Mouse (Mus musculus): ENCODE measurements around the gene Kdelc2.

The Kdelc2 gene

DNA sequence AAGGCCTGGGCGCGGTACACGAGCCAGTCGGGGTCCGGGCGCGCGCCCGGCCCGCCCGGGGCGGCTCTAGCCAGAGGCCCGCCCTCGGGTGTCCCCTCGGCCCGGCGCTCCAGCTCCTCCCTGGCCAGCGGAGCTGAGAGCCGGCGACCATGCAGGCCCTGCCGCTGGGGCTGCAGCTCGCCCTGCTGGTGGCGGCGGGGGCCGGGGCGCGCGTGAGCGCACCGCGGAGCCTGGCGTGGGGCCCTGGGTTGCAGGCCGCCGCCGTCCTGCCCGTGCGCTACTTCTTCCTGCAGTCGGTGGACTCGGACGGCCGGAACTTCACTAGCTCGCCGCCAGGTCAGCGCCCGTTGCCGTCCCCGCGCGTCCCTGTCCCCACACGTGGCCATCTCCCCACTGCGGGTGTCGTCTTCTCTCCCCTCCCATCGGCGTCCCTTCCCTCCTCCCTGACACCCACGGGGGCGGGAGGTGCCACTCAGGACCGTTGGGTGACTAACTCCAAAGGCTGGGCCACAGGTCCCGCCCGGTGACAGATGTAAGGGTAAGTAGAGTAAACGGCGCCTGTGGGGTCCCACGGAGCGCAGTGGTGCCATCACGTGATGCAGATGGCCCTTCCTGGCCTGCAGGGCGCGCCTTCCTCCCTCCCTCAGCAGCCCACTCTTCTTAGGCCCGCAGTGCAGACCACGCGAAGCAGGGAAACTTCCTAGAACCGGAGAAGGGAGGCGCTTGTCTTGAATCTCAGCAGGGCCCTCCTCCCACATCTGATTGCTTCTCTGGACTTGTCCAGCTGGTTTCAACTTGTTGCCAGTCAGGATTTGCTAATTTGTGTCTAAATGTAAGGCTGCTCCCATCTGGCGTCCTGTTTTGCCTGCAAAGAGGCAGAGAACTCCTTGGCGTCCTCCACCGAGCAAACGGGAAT, at the start of gene Kdelc2:
Gene Kdelc2, plus strand, starts transcription at position 75 of the 916 bp plus-strand sequence.
- DNase-seq, result peak; percentile 67 to 68

DNA sequence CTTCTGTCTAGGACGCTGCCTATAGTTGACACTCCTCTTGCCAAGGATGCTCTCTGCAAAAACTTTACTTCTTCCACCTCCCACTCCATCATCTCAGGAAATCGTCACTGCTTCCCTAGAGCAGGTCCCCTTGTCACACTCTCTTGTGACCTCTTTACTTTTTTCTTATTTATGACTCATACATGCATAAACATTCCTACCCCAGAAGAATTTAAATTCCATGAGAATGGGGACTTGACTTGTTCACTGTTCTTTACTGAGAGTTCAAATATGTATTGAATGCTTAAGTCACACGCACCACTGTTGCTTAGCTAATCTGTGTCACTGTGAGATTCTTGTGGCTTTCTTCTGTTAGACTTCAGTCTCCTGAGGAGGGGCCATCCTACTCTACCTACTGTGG, 48.7 kb upstream of the Kdelc2 start:
- DNase-seq, result no peak

DNA sequence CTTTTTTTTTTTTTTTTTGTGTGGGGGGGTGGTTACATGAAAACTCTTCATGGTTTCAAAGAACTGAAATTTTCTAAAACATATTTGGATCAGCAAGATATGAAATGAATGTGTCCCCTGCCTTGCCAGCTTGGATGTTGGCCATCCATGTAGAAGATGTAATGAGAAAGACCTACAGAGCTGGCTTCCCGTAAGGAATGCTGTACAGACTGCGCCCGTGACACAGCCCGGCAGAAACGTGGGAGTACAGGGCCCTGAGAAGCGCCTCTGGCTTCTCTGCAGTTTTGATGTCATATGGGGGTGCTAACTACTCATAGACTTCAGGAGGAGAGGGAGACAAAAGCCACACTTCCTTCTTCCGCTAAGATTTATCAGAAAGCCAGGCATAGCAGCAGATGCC, 44.2 kb upstream of the Kdelc2 start:
- DNase-seq, result peak in 1 of 2 experiments; percentile 22

DNA sequence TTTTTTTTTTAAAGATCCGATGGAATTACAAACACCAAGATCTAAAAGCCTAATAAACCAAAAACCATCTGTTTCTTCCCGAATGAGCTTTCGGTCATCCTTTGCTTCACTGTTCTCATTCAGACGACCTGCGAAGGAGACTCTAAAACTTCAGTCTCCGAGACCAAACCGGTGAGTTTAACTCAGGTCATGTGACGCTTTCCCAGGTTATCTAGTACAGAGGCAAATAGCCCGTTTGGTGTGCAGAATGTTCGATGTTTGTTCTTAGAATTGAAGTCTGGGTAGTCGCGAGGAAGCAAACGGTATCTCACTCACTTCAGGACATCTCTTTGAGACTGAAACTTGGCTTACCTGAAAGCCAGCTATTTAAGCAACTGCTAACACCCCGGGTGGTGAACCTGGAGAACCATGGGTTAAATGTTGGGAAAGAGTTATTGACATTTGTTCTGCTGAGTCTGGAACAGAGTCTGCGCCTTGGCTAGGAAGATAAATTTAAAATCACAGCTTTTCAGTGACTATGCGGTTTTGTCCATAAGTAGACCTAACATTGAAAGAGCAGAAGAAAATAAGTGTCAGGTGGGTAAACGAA, 43.4 kb upstream of the Kdelc2 start:
- peak; percentile 33 to 52 for DNase-seq

DNA sequence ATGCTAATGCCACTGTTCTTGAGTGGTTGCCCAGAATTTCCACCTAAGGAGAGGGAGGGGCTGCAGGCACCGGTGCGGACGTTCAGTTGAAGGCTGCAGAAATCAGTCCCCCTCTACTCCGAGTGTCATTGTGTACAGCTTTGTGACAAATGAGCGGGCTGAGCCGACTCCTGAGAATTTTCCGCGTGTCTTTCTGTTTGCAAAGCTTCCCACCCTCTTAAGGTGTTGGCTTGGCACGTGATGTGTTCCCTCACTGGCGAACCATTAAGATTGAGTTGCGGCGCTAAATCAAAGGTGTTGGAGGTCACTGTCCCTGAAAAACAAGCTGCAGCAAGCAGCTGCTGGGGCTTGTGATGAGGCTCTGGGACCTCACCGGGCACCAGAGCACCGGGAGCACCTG, 42.9 kb upstream of the Kdelc2 start:
- peak; percentile 71 to 73 for DNase-seq

DNA sequence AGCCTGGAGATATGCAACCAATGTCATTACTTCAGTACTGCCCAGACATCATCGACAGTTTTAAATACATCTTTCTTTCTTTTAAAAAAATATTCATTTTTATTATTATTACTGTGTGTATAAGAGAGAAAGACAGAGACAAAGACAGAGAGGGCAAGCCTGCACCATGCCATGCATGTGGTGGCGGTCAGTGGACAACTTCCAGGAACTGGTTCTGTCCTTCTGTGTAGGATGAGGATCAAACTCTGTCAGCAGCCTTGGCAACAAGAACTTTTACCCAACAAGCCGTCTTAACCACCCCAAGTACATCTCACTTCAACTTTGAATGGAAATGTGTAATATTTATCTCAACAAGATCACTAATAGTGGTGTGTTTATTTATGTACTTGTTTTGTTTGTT, 41.8 kb upstream of the Kdelc2 start:
- peak; percentile 46 to 64 for DNase-seq

DNA sequence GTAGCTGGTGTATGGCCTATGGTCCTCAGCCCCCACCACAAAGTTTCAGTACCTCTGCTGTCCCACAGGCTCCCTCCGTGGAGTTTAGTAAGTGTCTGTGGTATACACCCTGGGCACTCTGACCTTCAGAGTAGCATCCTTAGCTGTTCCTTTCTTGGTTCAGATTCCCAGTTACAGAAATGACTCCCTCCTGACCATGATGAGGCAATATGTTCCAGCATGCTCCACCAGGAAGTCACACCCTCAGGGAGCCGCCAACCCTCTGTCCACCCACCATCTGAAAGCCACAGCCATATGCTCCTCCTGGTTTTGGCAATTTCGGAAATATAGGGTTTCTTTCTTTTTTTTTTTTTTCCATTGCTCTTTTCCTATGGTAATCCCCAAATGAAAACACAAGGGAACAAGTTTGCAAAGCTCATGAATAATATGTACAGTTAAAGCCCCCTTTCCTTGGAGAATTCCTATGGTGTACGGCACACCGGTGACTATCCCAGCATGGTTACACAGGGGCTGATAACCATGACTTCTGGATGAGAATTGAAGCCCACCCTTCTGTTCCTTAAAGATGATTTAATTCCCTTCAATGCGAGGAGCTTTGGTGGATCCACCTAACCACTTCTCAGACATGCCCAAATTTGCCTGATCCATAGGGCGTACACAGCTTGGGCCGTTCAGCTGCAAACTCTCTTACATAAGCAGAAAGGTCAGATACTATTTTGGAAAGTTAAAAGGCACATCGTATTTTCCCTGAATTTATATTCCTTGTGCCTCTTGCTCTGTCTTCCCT, 39.0 kb upstream of the Kdelc2 start:
- peak; percentile 22 to 48 for DNase-seq

DNA sequence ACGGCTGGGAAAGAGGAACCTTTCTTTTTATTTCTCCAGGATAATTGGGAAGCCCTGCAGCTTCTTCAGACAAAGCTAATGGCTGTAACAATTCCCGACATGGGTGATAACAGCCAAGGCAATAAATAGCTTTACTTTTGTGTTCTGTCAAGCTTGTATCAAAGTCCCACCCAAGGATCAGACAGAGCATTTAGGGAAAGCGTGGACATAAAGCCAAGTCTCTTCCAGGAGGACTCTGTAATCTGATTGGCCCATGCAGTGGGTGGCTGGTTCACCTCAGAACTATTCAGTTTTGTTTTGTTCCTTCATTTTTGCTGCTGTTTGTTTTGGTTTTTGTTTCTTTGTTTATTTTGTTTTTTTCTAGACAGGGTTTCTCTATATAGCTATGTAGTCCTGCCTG, 38.1 kb upstream of the Kdelc2 start:
- DNase-seq, result no peak

DNA sequence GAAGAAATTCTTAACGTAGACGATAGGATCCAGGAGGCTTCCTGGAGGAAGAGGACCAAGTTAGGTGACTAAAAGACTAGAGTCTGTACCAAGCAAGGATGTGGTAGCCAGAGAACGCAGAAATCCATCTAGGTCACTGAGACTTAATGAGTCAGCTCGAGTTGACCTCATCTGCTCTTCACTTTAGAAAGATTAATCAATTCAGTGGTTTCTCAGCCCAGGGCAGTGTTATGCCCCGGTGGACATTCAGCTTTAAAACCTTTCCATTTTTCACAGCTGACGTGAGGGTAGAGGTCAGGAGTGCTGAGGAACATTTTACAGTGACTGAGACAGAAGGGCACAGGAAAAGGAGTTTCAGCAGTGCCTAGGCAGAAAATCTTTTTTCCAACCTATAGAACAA, 37.4 kb upstream of the Kdelc2 start:
- no peak for DNase-seq

DNA sequence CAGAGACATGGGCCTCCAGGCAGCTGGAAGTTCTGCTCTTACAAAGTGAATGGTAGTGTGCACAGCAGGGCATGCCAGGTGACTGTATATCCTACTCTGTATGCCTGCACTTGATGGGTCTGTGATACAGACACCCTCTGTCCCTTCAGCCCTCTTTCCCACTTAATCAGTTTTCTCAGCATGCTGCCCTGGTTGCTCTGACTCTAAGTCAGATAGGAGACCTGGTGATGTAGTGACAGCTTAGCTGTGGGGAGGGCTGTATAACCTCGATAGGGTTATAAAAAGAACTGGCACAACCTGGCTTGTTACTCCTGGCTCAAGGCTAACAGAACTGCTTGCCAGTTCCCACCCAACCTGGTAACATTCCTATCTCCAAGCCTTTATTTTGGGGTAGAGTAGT, 34.6 kb upstream of the Kdelc2 start:
- DNase-seq, result peak; percentile 33 to 72

DNA sequence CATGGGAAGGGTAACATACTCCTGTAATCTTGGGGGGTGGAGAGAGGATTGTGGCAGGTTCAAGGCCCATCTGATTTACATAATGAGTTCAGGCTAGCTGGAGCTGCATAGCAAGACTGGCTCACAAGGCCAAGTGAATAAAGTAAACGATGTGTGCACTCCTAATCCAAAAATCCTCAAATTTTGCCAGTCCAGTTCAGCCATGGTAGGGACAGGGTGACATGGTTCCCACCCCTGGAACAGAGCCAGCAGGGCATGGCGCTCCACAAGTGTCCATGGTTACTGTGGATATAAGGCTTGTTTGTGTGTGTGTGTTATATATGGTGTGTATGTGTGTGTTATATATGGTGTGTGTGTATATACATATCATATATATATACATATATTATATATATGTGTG, 33.5 kb upstream of the Kdelc2 start:
- DNase-seq, result peak in 1 of 2 experiments; percentile 31

DNA sequence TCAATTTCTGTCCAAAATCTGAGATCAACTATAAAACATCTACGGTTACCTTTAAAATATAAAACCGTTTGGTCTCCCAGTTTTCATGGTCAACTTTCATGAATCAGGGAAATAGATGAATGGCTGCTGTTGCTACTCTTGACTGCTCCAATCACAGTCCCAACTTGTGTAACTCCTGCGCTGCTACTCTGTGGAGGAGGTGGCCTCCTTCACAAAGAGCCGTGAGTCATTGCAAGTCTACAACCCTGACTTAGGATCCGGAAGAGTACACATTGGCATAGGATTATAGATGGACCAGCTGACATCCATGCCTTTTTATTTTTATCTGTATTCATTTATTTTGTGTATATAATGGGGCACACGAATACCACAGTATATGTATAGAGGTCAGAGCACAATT, 31.9 kb upstream of the Kdelc2 start:
- no peak for DNase-seq

DNA sequence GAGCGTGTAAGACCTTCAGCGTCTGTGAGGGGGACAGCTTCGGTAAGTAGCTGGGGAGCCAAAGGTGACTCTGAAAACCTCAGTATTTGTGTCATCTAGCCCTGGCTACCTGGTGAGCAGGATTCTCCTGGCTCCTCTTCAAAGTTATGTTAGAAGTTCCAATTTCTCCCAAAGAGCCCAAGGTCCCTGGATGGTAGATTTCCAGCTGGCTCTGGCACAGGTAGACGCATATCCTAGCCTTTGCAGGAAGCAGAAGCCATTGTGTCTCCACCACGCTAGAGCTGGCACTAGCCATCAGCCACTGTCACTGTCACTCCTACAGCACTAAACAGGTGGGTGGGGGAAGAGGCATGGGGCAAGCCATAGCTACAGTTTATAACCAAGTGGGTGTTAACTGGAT, 30.7 kb upstream of the Kdelc2 start:
- DNase-seq, result no peak

DNA sequence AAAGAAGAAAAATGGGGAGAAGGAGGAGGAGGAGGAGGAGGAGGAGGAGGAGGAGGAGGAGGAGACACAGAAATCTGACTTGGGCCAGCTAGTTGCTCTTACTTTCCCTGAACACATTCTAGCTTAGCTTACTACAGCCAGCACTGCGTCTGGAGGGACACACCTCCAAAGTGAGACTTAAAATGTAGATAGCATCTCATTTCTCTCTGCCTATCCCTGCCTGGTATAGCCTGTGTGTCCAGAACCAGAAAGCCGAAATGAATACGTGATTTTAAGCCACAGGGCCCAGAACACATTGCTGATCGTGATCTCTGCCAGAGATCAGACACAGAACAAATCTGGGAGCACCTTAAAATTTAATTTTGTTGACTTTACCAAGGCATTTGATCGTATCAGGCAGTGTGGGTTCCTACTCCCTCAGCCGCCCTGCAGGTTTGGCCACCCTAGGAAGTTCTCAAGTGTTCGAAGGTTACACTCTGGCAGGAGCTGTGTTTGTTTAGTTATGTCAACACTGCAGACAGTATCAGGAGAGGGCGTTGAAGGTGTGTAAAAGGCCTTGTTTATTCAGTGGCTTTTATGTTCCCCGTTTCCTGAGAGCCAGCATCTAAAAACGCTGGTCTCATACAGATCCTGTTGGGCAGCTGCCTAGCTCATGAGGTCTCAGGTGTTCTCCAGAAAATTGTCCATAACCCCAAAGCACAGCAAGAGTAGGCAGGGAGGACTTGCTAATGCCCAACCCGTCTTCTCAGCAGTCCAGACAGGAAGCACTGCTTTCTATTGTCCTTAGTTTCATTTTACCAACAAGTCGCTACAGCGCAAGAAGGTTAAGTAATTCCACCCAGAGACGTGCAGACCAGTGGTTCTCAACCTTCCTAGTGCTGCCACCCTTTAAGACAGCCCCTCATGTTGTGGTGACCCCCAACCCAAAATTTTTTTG, 27.3 kb upstream of the Kdelc2 start:
- DNase-seq, result no peak

DNA sequence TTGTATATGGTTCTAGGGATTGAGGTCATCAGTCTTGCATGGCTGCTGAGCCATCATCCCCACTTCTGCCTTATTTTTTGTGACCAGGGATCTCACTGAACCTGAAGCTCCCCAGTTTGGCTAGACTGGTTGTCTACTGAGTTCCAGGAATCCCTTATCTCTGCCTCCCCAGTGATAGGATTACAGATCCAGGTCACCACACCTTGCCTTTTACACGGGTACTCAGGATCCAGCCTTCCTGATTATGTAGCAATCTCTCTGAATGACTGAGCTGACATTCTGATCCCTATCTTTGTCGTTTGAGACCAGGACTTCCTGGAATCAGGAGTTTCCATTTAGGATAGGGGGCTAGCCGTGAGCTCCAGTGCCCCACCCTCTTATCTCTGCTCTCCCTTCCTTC, 12.5 kb upstream of the Kdelc2 start:
- no peak for DNase-seq

DNA sequence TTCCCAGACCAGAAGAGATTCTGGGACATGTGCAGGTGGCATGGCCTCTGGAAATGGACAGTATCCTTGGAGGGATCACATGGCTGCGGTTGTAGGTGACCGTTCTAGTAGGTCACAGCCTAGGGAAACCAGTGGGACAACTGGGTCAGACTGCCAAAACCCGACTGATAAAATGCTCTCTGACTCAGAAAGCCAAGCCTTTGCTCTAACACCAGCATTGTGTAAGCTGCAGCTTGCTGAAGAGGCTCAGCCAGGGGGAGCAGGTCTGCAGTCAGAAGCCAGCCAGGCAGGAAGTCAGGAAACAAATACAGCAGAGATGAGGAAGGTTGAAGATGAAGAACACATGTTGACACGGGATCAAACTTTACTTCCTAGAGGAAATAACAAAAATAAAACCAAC, 7.9 kb upstream of the Kdelc2 start:
- DNase-seq, result no peak

DNA sequence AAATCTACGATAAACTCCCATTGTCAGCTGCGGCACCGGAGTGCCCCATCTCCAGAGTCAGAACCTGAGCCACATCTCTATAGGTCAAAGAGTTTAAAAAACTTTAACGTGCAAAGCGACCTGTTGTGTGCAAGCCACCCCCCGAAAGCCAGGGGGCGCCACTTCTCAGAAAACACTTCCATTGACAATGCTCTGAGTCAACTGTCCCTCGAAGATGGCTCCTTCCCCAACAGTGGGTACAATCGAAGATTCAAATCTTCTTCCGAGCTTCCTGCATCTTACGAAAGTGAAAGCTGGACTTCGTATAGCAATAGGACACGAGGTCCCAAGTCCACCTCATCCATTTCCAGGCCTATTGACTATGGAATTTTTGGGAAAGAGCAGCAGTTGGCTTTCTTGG, 7.0 kb upstream of the Kdelc2 start:
- peak in 1 of 2 experiments; percentile 30 for DNase-seq

DNA sequence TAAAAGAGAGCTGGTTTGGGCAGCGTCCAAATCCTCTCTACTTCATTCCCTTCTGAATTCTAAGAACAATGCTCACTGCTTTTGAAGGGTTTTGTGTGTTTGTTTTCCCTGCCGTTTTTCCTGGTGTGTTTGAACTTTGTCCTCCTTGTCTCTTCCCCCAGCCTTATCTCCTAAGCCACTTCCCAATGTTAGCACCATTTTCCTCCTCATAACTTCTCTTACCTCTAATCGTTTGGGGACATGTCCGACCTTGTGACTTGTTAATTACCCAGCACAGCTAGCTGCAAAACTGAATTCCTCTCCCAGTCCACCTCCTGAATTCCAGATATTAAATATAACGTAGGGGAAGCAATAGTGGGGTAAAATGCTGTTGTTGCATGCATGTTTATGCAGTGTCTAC, 6.2 kb upstream of the Kdelc2 start:
- no peak for DNase-seq

DNA sequence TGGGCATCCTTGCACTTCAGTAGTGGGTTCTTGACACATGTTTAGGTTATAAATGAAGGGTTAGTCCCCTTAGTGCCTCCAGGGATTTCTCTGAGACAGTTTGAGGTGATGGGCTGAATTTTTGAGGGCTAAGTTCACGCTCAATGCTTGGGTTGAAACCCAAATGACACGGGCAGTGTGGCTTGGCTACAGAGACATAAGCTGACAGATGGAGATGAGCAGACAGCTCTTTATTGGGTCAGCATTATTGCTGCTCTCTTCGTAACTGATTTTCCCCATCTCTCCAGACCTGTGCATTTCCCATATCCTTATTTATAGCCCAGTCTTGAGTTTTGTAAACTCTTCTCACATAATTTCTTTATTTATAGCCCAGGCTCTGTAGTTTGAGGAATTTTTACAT, 5.7 kb upstream of the Kdelc2 start:
- DNase-seq, result peak in 1 of 2 experiments; percentile 35

DNA sequence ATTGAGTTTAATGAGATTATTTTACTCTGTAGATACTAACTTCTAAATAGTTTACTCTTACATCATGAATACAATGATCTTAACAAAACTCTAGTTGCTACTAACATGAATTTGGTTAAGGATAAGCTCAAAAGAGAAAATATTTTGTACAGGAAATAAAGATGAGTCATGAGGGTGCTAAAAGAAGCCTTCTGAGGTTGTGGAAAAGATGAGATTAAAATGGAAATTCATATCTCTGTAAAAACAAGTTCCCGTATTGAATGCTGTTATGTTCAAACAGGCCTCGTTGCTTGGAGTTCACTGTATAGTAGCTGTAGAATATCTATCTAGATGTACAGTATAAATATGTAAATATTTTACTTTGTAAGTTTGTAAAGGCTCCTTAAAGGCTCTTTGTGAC, 3.2 kb upstream of the Kdelc2 start:
- DNase-seq, result no peak

DNA sequence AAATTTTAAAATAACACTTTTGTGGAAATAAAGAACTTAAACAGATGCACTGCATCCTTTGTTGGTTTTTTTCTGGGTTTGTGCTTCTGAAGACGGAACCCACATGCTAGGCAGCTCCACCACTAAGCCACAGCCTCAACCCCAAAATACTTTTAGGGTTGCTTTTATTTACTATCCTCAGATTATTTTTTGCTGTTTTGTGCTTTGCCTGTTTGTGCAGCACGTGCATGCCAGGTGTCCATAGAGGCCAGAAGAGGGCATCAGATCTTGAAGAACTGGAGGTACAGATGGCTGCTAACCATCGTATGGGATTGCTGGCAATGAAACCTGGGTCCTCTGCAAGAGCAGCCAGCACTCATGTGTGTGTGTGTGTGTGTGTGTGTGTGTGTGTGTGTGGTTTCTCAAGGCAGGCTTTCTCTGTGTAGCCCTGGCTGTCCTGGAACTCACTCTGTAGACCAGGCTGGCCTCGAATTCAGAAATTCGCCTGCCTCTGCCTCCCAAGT, 2.7 kb upstream of the Kdelc2 start:
- DNase-seq, result peak; percentile 49 to 59

DNA sequence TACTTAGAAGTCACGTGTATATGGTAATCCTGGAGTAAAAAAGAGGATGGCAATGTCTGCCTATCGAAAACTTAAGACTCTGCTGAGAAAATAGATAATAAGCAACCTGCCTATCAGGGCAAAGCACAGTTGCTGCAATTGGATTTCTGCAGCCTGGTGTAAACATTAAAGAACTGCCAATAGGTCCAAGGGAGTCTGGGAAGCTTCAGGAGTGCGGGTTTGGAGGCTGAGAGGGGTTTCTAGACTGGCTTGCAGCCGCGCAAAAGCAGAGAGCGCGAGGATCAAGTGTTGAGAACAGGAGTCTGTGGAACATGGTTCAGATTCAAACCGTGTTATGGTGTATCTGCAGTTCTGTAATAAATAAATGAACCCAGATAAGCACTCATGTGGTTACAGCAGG, 1.0 kb downstream of the Kdelc2 start:
- DNase-seq, result peak in 1 of 2 experiments; percentile 38

All from cerebellum, postnatal 14 days (tissue).